Mouse (Mus musculus) embryonic facial prominence, embryonic 13.5 days (tissue): ENCODE measurements around the gene Selenom. TPM values are rescaled to one million over a fixed set of nuclear protein-coding genes. Genes with fewer than 3 reads are reported as not detected.
A peak's percentile ranks its signal among the peaks of the same experiment; 100 is the strongest.

Source experiments
- ATAC-seq: fragments of 200-750 bp; cut with Nextera tagmentation; 2 replicates; pipeline ENCODE4 v1.8.0; 2017; ENCODE audit warnings: low read depth; ENCODE audit not compliant: insufficient number of reproducible peaks, insufficient read depth, low FRiP score, low TSS enrichment
- H3K27ac ChIP-seq: fragments of 300-500 bp; sonication (generic); 2 replicates; pipeline ENCODE4 v1.5.1; 2015; ENCODE audit warnings: moderate library complexity, mild to moderate bottlenecking, inconsistent platforms
- H3K27me3 ChIP-seq: fragments of 300-500 bp; sonication (generic); 2 replicates; pipeline ENCODE4 v1.6.1; 2015; ENCODE audit warnings: mild to moderate bottlenecking, inconsistent platforms
- H3K36me3 ChIP-seq: fragments of 300-500 bp; sonication (generic); 2 replicates; pipeline ENCODE4 v1.6.1; 2015; ENCODE audit warnings: mild to moderate bottlenecking, inconsistent platforms
- H3K4me1 ChIP-seq: fragments of 300-500 bp; sonication (generic); 2 replicates; pipeline ENCODE4 v1.6.1; 2015; ENCODE audit warnings: inconsistent platforms
- H3K4me2 ChIP-seq: fragments of 300-500 bp; sonication (generic); 2 replicates; pipeline ENCODE4 v1.6.1; 2015; ENCODE audit warnings: moderate library complexity, mild to moderate bottlenecking, inconsistent platforms
- H3K4me3 ChIP-seq: fragments of 300-500 bp; sonication (generic); 2 replicates; pipeline ENCODE4 v1.5.1; 2015; ENCODE audit warnings: mild to moderate bottlenecking, inconsistent platforms
- H3K9ac ChIP-seq: fragments of 300-500 bp; sonication (generic); 2 replicates; pipeline ENCODE4 v1.6.1; 2015; ENCODE audit warnings: mild to moderate bottlenecking, inconsistent platforms
- H3K9me3 ChIP-seq: fragments of 300-500 bp; sonication (generic); 2 replicates; pipeline ENCODE4 v1.6.1; 2016; ENCODE audit warnings: inconsistent platforms
- WGBS: fragments of 180-500 bp; shearing (Covaris S2); methylation state at CpG from one replicate; pipeline ENCODE4 v1.1.7; 2015; ENCODE audit warnings: mixed read lengths; 5-methylcytosine and 5-hydroxymethylcytosine counted together
- polyA plus RNA-seq: library from polyadenylated mRNA; unstranded; fragments of >200 nt; fragmentation: Nextera tagmentation; extraction: Ambion mirVana; gene quantifications from 2 replicates; pipeline ENCODE4 v1.2.1, GENCODE M21; 2015

The Selenom gene
- polyA plus RNA-seq, 1 experiment from 2014 or later = 128 TPM

DNA sequence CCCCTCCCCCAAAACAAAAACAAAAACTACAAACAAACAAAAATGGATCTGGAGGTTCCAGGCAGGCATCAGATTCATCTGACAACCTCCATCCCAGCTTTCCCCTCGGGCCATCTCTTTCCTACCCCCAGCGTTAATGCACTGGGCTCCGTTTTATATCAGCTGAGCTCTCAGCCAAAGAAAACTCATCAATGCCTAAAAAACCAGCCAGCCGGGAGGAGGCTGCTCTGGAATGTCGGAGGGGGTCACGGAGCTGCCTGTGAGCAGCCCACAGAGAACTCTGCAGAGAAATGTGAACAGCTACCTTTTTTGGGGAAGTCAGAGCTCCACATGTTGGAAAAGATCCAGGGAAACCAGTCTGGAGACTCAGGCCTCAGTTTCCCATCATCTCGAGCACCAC lies 50.0 kb downstream of the Selenom start:
- no peak overlapping the region for H3K4me2 ChIP-seq
- no peak for ATAC-seq
- H3K27ac ChIP-seq = peak overlapping the region; percentile 34; the same call in 1 of the 2 replicates
- no peaks in the 10 kb centered on the region for H3K36me3 ChIP-seq
- WGBS = 38% methylated on average over 7 of the region's 7 CpGs
- no peaks in the 10 kb centered on the region for H3K9me3 ChIP-seq
- no peak overlapping the region for H3K4me3 ChIP-seq
- no peak overlapping the region for H3K9ac ChIP-seq
- 0 out of 2 replicates have a peak, but pooled peaks cover 8% of the 10 kb centered on the region for H3K4me1 ChIP-seq
- H3K27me3 ChIP-seq = no peaks in the 10 kb centered on the region

DNA sequence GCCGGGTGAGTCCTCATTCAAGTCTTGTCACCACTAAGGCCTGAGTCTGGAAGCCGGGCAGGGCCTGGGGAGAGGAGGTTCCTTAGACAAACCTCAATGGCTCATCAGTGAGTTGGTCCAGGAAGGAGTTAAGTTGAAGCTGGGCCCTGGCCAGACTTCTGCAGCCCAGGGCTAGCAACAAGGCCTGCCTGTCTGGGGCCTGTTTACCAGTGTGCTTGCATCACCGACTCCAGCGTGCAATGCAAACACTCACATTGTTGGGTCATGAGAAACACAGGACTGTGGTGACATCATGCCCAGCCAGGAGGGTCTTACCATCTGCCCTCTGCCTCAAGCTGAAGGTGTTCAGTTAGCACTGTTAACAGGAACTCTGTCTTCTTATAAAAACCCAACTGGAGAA lies 51.5 kb downstream of the Selenom start:
- Histone ChIP-seq H3K4me2 (no peak overlapping the region), H3K27me3 (no peaks in the 10 kb centered on the region), H3K4me1 (0 out of 2 replicates have a peak, but pooled peaks cover 8% of the 10 kb centered on the region), H3K9me3 (no peaks in the 10 kb centered on the region), H3K27ac (no peak overlapping the region), H3K9ac (no peak overlapping the region), H3K4me3 (no peak overlapping the region), H3K36me3 (no peaks in the 10 kb centered on the region)
- no peak for ATAC-seq
- WGBS = 88% methylated on average over 4 of the region's 4 CpGs

Other genes with a start within 250 kb of the Selenom start
- 214 and 250 TPM in 2 replicates for gene Drg1, start 248.3 kb upstream of the Selenom start, polyA plus RNA-seq
- 52.0 and 52.7 TPM in 2 replicates for gene Patz1, start 225.8 kb upstream of the Selenom start, polyA plus RNA-seq
- gene Pik3ip1, start 184.3 kb upstream of the Selenom start, polyA plus RNA-seq = 12.8 and 14.6 TPM in 2 replicates
- 80.5 and 84.3 TPM in 2 replicates for gene Limk2, start 105.5 kb upstream of the Selenom start, polyA plus RNA-seq
- gene Rnf185, start 62.3 kb upstream of the Selenom start, polyA plus RNA-seq = 34.0 and 34.1 TPM in 2 replicates
- 0.51 and 0.60 TPM in 2 replicates for gene Pla2g3, start 26.4 kb upstream of the Selenom start, polyA plus RNA-seq
- 0.48 and 0.85 TPM in 2 replicates for gene Inpp5j, start 9.9 kb upstream of the Selenom start, polyA plus RNA-seq
- 43.9 and 46.1 TPM in 2 replicates for gene Smtn, start 25.9 kb downstream of the Selenom start, polyA plus RNA-seq
- 35.7 and 38.6 TPM in 2 replicates for gene Morc2a, start 134.5 kb downstream of the Selenom start, polyA plus RNA-seq